Mouse (Mus musculus) MEL (cell line): Measurements from ENCODE around the gene Abhd15. TPM values are rescaled to one million over a fixed set of nuclear protein-coding genes. Genes with fewer than 3 reads are reported as not detected.
A peak's percentile ranks its signal among the peaks of the same experiment; 100 is the strongest.

Experiments used
- DNase-seq: peaks from one replicate; pipeline ENCODE4 v3.0.0; 2011; ENCODE audit warnings: low read depth, low spot score
- H3K27ac ChIP-seq: 2 replicates; pipeline ENCODE4 v1.5.1; 2012; ENCODE audit warnings: low read depth, mild to moderate bottlenecking, control low read depth, low read length, moderate library complexity; ENCODE audit not compliant: control insufficient read depth
- H3K27me3 ChIP-seq, 2 experiments: fragments of 150-350 bp in 1 of 2; sonication (generic) in 1 of 2; 2 replicates each; pipeline ENCODE4 v1.6.1; 2012; ENCODE audit warnings: low read length in 2 of 2, mild to moderate bottlenecking in 2 of 2, improper control_type of control experiment in 1 of 2, moderate library complexity in 1 of 2; ENCODE audit not compliant: insufficient read depth in 2 of 2, control insufficient read depth in 1 of 2
- H3K36me3 ChIP-seq, 2 experiments: 2 replicates each; pipeline ENCODE4 v1.6.1; 2012 to 2014; ENCODE audit warnings: low read length in 2 of 2, improper control_type of control experiment in 1 of 2, inconsistent platforms in 1 of 2, mild to moderate bottlenecking in 1 of 2; ENCODE audit not compliant: insufficient read depth in 2 of 2, control insufficient read depth in 1 of 2
- H3K4me1 ChIP-seq, 2 experiments: fragments of 150-350 bp in 1 of 2; sonication (generic) in 1 of 2; 2 replicates each; pipeline ENCODE4 v1.6.1; 2012; ENCODE audit warnings: low read length in 2 of 2, improper control_type of control experiment in 1 of 2, mild to moderate bottlenecking in 1 of 2; ENCODE audit not compliant: insufficient read depth in 2 of 2, control insufficient read depth in 1 of 2
- H3K4me3 ChIP-seq, 2 experiments: fragments of 150-350 bp in 1 of 2; sonication (generic) in 1 of 2; 2 replicates each; pipeline ENCODE4 v1.5.1; 2012; ENCODE audit warnings: low read depth in 2 of 2, low read length in 2 of 2, mild to moderate bottlenecking in 2 of 2, moderate library complexity in 2 of 2, control low read depth in 1 of 2, improper control_type of control experiment in 1 of 2; ENCODE audit not compliant: control insufficient read depth in 1 of 2, insufficient read depth in 1 of 2
- H3K79me2 ChIP-seq: 2 replicates; pipeline ENCODE4 v1.6.1; 2012; ENCODE audit warnings: mild to moderate bottlenecking, low read length, moderate library complexity; ENCODE audit not compliant: control insufficient read depth, poor library complexity, insufficient read depth
- H3K9ac ChIP-seq: 2 replicates; pipeline ENCODE4 v1.6.1; 2012; ENCODE audit warnings: low read depth, mild to moderate bottlenecking, control low read depth, low read length, moderate library complexity; ENCODE audit not compliant: control insufficient read depth, poor library complexity, severe bottlenecking
- H3K9me3 ChIP-seq: fragments of 150-350 bp; sonication (generic); replicated peaks from 2 replicates; pipeline ENCODE4 v1.6.1; 2012; ENCODE audit warnings: mild to moderate bottlenecking, low read length, improper control_type of control experiment, moderate library complexity; ENCODE audit not compliant: insufficient read depth
- BHLHE40 ChIP-seq: IDR thresholded peaks from 2 replicates; pipeline ENCODE4 v1.6.1; 2012; ENCODE audit warnings: low read depth, mild to moderate bottlenecking, inconsistent platforms, low read length, improper control_type of control experiment, borderline replicate concordance
- CHD1 ChIP-seq: IDR thresholded peaks from 2 replicates; pipeline ENCODE4 v1.6.1; 2012; ENCODE audit warnings: low read depth, mild to moderate bottlenecking, inconsistent platforms, low read length, improper control_type of control experiment
- CTCF ChIP-seq, 3 experiments: IDR thresholded peaks in 2 of 3; conservative IDR thresholded peaks in 1 of 3; 2 replicates each; pipeline ENCODE4 v1.5.1; 2011 to 2012; ENCODE audit warnings: low read length in 3 of 3, low read depth in 2 of 3, mild to moderate bottlenecking in 2 of 3, improper control_type of control experiment in 1 of 3, inconsistent platforms in 1 of 3, mixed read lengths in 1 of 3, moderate library complexity in 1 of 3; ENCODE audit not compliant: control insufficient read depth in 1 of 3, insufficient read depth in 1 of 3, poor library complexity in 1 of 3, severe bottlenecking in 1 of 3
- E2F4 ChIP-seq: IDR thresholded peaks from 2 replicates; pipeline ENCODE4 v1.6.1; 2011; ENCODE audit warnings: low read depth, low read length, improper control_type of control experiment, borderline replicate concordance
- ELF1 ChIP-seq: IDR thresholded peaks from 2 replicates; pipeline ENCODE4 v1.6.1; 2014; ENCODE audit warnings: low read depth, mild to moderate bottlenecking, inconsistent platforms, low read length, improper control_type of control experiment, moderate library complexity
- ETS1 ChIP-seq: IDR thresholded peaks from 2 replicates; pipeline ENCODE4 v1.6.1; 2012; ENCODE audit warnings: low read depth, mild to moderate bottlenecking, inconsistent platforms, low read length, improper control_type of control experiment, moderate library complexity
- HCFC1 ChIP-seq: IDR thresholded peaks from 2 replicates; pipeline ENCODE4 v1.6.1; 2012; ENCODE audit warnings: low read depth, mild to moderate bottlenecking, inconsistent platforms, low read length, improper control_type of control experiment, moderate library complexity
- JUND ChIP-seq: IDR thresholded peaks from 2 replicates; pipeline ENCODE4 v1.6.1; 2011; ENCODE audit warnings: low read depth, mild to moderate bottlenecking, improper control_type of control experiment, low read length
- KAT2A ChIP-seq: conservative IDR thresholded peaks from 2 replicates; pipeline ENCODE4 v1.6.1; 2012; ENCODE audit warnings: low read depth, low read length, improper control_type of control experiment, inconsistent platforms
- MAX ChIP-seq: IDR thresholded peaks from 2 replicates; pipeline ENCODE4 v1.6.1; 2011; ENCODE audit warnings: low read length, improper control_type of control experiment
- MAZ ChIP-seq: IDR thresholded peaks from 2 replicates; pipeline ENCODE4 v1.6.1; 2012; ENCODE audit warnings: low read depth, mild to moderate bottlenecking, inconsistent platforms, low read length, improper control_type of control experiment
- MEF2A ChIP-seq: IDR thresholded peaks from 2 replicates; pipeline ENCODE4 v1.6.1; 2014; ENCODE audit warnings: low read depth, mild to moderate bottlenecking, inconsistent platforms, low read length, improper control_type of control experiment; ENCODE audit not compliant: poor library complexity, insufficient replicate concordance, severe bottlenecking; ENCODE audit errors: extremely low read depth
- MXI1 ChIP-seq: IDR thresholded peaks from 2 replicates; pipeline ENCODE4 v1.6.1; 2011; ENCODE audit warnings: mild to moderate bottlenecking, low read depth, low read length, improper control_type of control experiment
- MYB ChIP-seq: IDR thresholded peaks from 2 replicates; pipeline ENCODE4 v1.6.1; 2011; ENCODE audit warnings: mild to moderate bottlenecking, low read depth, low read length, improper control_type of control experiment
- MYC ChIP-seq: IDR thresholded peaks from 2 replicates; pipeline ENCODE4 v1.6.1; 2011; ENCODE audit warnings: low read depth, mild to moderate bottlenecking, low read length, improper control_type of control experiment, moderate library complexity
- POLR2A ChIP-seq, 2 experiments: IDR thresholded peaks; 2 replicates each; pipeline ENCODE4 v1.6.1; 2011 to 2012; ENCODE audit warnings: low read length in 2 of 2, mild to moderate bottlenecking in 2 of 2, control low read depth in 1 of 2, improper control_type of control experiment in 1 of 2, low read depth in 1 of 2, moderate library complexity in 1 of 2; ENCODE audit not compliant: control insufficient read depth in 1 of 2, insufficient read depth in 1 of 2, poor library complexity in 1 of 2
- POLR2AphosphoS2 ChIP-seq: IDR thresholded peaks from 2 replicates; pipeline ENCODE4 v1.6.1; 2011; ENCODE audit warnings: low read length, improper control_type of control experiment
- RCOR1 ChIP-seq: IDR thresholded peaks from 2 replicates; pipeline ENCODE4 v1.6.1; 2012; ENCODE audit warnings: low read depth, mild to moderate bottlenecking, inconsistent platforms, low read length, improper control_type of control experiment
- SIN3A ChIP-seq: IDR thresholded peaks from 2 replicates; pipeline ENCODE4 v1.6.1; 2012; ENCODE audit warnings: low read length, improper control_type of control experiment, inconsistent platforms
- TAL1 ChIP-seq: IDR thresholded peaks from 2 replicates; pipeline ENCODE4 v1.6.1; 2012; ENCODE audit warnings: mild to moderate bottlenecking, inconsistent platforms, low read length, moderate library complexity, mixed read lengths
- TBP ChIP-seq: IDR thresholded peaks from 2 replicates; pipeline ENCODE4 v1.8.0; 2011; ENCODE audit warnings: low read depth, low read length, improper control_type of control experiment
- TCF12 ChIP-seq: IDR thresholded peaks from 2 replicates; pipeline ENCODE4 v1.6.1; 2014; ENCODE audit warnings: low read depth, mild to moderate bottlenecking, inconsistent platforms, low read length, improper control_type of control experiment, moderate library complexity
- UBTF ChIP-seq: IDR thresholded peaks from 2 replicates; pipeline ENCODE4 v1.6.1; 2012; ENCODE audit warnings: low read depth, mild to moderate bottlenecking, inconsistent platforms, low read length, improper control_type of control experiment, moderate library complexity, borderline replicate concordance; ENCODE audit not compliant: insufficient read depth
- USF1 ChIP-seq: IDR thresholded peaks from 2 replicates; pipeline ENCODE4 v1.6.1; 2014; ENCODE audit warnings: low read depth, mild to moderate bottlenecking, inconsistent platforms, low read length, improper control_type of control experiment, moderate library complexity
- USF2 ChIP-seq, 2 experiments: IDR thresholded peaks; 2 replicates each; pipeline ENCODE4 v1.6.1; 2011 to 2012; ENCODE audit warnings: improper control_type of control experiment in 2 of 2, low read length in 2 of 2, borderline replicate concordance in 1 of 2, inconsistent platforms in 1 of 2, low read depth in 1 of 2, mild to moderate bottlenecking in 1 of 2; ENCODE audit not compliant: insufficient read depth in 1 of 2
- ZKSCAN1 ChIP-seq: IDR thresholded peaks from 2 replicates; pipeline ENCODE4 v1.6.1; 2012; ENCODE audit warnings: low read depth, mild to moderate bottlenecking, inconsistent platforms, low read length, improper control_type of control experiment, moderate library complexity
- ZMIZ1 ChIP-seq: IDR thresholded peaks from 2 replicates; pipeline ENCODE4 v1.6.1; 2012; ENCODE audit warnings: low read depth, mild to moderate bottlenecking, inconsistent platforms, low read length, improper control_type of control experiment, moderate library complexity
- ZNF384 ChIP-seq: IDR thresholded peaks from 2 replicates; pipeline ENCODE4 v1.6.1; 2012; ENCODE audit warnings: low read depth, mild to moderate bottlenecking, inconsistent platforms, low read length, improper control_type of control experiment
- polyA plus RNA-seq, 2 experiments: library from polyadenylated mRNA; stranded (reverse) in 1 of 2; unstranded in 1 of 2; fragments of >175 nt in 1 of 2; fragments of >200 nt in 1 of 2; gene quantifications; 2 replicates each; pipeline versions ENCODE4 v1.2.1 to v1.2.4; 2012; ENCODE audit warnings: low replicate concordance in 2 of 2, low read depth in 1 of 2; ENCODE audit not compliant: insufficient read length in 2 of 2, insufficient read depth in 1 of 2, missing spikeins in 1 of 2
- total RNA-seq: library from RNA; depleted of rRNA; stranded (reverse); fragments of 300-350 nt; gene quantifications from 2 replicates; pipeline ENCODE4 v1.2.3, GENCODE M21; 2012

The Abhd15 gene
- total and polyA plus RNA-seq, 3 experiments, result 1.7 to 1.9 TPM; not detected in 1

GRCm38 (mm10) chr11:77508068-77509021 lies 6.6 kb upstream of the Abhd15 start (continued):
- TF ChIP-seq USF2 (IDR thresholded peaks at IDR 0.05; ENCODE audit: borderline replicate concordance in 1 of 2, insufficient read depth in 1 of 2, low read depth in 1 of 2, low read length in 2 of 2) (peak in 1 of 2 experiments; percentile 59; a peak in 2 of 4 replicates), RCOR1 (peak; percentile 11; the same call in 1 of the 2 replicates), ZNF384 (no peak), MAX (peak; percentile 99), TCF12 (peak; percentile 35; the same call in 1 of the 2 replicates), JUND (no peak), ZMIZ1 (peak; percentile 80), MAZ (peak; percentile 84; the same call in 1 of the 2 replicates), ZKSCAN1 (peak; percentile 6; the same call in 1 of the 2 replicates), SIN3A (peak; percentile 99), HCFC1 (peak; percentile 65; the same call in 1 of the 2 replicates), MYC (peak; percentile 99), TBP (no peak), ETS1 (0 out of 2 replicates have a peak, but pooled peaks have one; percentile 23), MEF2A (no peak), BHLHE40 (peak; percentile 60), CHD1 (no peak)

GRCm38 (mm10) chr11:77511336-77511735 lies 3.6 kb upstream of the Abhd15 start:
- no peaks in the 10 kb centered on the region for H3K27me3 ChIP-seq
- H3K4me3 ChIP-seq, result no peak overlapping the region
- peaks cover 2% of the 10 kb centered on the region; the same call in 1 of the 2 replicates for H3K79me2 ChIP-seq
- H3K27ac ChIP-seq, result no peak overlapping the region
- no peak overlapping the region for H3K9ac ChIP-seq
- TF ChIP-seq KAT2A (no peak), BHLHE40 (no peak), ELF1 (no peak), USF2 (IDR thresholded peaks at IDR 0.05; ENCODE audit: borderline replicate concordance in 1 of 2, insufficient read depth in 1 of 2, low read depth in 1 of 2, low read length in 2 of 2) (no peak), TCF12 (no peak), CTCF (IDR thresholded peaks at IDR 0.05 in 2 of 3, conservative IDR thresholded peaks at IDR 0.05 in 1 of 3; ENCODE audit: control insufficient read depth in 1 of 3, insufficient read depth in 1 of 3, low read depth in 2 of 3, low read length in 3 of 3, poor library complexity in 1 of 3, severe bottlenecking in 1 of 3) (no peak), USF1 (no peak), E2F4 (no peak), UBTF (no peak), HCFC1 (no peak), JUND (no peak), MYC (no peak), MAZ (no peak), ETS1 (no peak), POLR2A (IDR thresholded peaks at IDR 0.05; ENCODE audit: control insufficient read depth in 1 of 2, insufficient read depth in 1 of 2, low read depth in 1 of 2, low read length in 2 of 2, poor library complexity in 1 of 2) (no peak), ZNF384 (no peak), MYB (no peak), MXI1 (no peak), TAL1 (no peak), POLR2AphosphoS2 (no peak)
- H3K9me3 ChIP-seq, result no peaks in the 10 kb centered on the region
- DNase-seq, result no peak
- H3K36me3 ChIP-seq, result peaks cover 0 to 8% of the 10 kb centered on the region in 2 experiments; a peak in 2 of 4 replicates
- peaks cover 2 to 21% of the 10 kb centered on the region in 2 experiments; a peak in 3 of 4 replicates for H3K4me1 ChIP-seq
